Mouse (Mus musculus): Measurements from ENCODE around the gene Fgf18. TPM values are rescaled to one million over a fixed set of nuclear protein-coding genes. Genes with fewer than 3 reads are reported as not detected.

The Fgf18 gene
- polyA plus RNA-seq, 1 experiment, result 0.52 TPM

DNA sequence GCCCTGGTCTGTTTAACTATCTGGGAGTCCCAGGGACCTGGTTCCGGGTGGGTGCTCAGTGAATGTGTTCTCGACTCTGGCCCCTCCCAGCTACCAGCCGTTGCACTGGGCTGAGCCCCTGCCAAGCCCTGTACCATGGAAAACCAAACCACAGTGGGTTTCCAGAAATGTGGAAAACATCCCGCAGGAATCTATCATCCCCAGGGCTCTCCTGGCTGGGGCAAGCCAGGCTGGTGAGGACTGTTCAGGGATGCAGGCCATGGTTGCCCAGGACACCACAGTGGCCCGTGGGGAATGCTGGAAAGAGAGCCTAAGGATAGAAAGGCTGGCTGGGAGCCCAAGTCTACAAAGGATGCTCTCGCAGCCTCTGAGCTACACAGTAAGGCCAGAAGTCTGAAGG, 76.7 kb downstream of the Fgf18 start:
- Histone ChIP-seq H3K27ac (ENCODE audit: control insufficient read depth, insufficient read depth, low read depth, low read length) (no peak overlapping the region), H3K4me1 (ENCODE audit: control insufficient read depth, insufficient read depth, low read length) (no peaks in the 10 kb centered on the region), H3K36me3 (ENCODE audit: control insufficient read depth, insufficient read depth, low read length) (no peaks in the 10 kb centered on the region), H3K4me3 (ENCODE audit: control insufficient read depth, low read depth, low read length) (no peak overlapping the region), H3K27me3 (ENCODE audit: control insufficient read depth, insufficient read depth, low read length) (no peaks in the 10 kb centered on the region)
- no peak for TF ChIP-seq CTCF (IDR thresholded peaks at IDR 0.05; ENCODE audit: control insufficient read depth, insufficient read depth, insufficient replicate concordance, low read depth, low read length)
- no peak for TF ChIP-seq POLR2A (IDR thresholded peaks at IDR 0.05; ENCODE audit: control insufficient read depth, low read depth, low read length)

Other genes with a start within 250 kb of the Fgf18 start
- gene Npm1, start 15.8 kb upstream of the Fgf18 start, polyA plus RNA-seq (2012; rRNA removed), result 108 and 114 TPM in 2 replicates
- gene Tlx3, start 56.2 kb upstream of the Fgf18 start, polyA plus RNA-seq (2012; rRNA removed), result 0.06 TPM in 1 of 2 replicates, not detected in the other
- gene Gm12117, start 129.3 kb upstream of the Fgf18 start, polyA plus RNA-seq (2012; rRNA removed), result 0.55 TPM in 1 of 2 replicates, not detected in the other

Measured in testis, adult 2 months (tissue).